9 mouse cellular contexts compared by ENCODE assay signal in the genomic region with DNA sequence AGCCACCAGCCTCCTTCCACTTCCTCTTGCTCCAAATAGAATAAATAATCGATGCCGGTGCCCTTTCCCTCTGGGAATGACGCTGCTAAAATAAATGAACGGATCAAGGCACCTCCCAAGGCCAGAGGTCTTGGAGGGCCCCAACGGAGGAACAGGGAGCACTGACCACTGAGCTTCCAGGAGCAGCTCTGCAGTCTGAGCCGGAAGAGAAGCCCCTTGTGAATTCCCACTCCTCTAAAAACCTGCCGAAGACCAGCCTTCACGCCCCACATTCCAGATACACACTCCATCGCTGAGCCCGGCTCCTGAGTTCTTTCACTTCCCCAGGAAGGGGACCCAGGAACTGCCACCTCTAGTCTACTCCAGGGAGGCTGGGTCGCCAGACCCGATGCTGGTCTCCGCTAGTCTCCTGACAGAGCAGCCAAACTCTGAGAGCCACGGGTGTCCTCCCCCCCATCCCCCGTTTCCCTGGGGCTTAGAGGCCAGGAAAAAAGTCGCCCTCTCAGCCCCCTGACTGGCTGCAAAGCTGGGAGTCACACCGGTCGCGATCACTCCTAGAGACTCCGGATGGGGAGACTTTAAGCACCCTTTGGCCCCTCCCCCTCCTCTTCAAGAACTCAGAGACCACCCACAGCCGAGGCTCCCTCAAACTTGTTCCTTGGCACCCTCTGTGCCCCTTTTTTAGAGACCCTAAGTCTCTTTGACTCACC. TPM values are rescaled to one million over a fixed set of nuclear protein-coding genes. Genes with fewer than 3 reads are reported as not detected.
DNase-seq lines count a peak whose midpoint lies in the region; ATAC-seq and TF ChIP-seq lines count a peak whose summit lies in the region.
"Had no signal": no experiment of that assay in that cellular context is flagged by ENCODE, and none has a peak within 500 bp of the region (broad histone marks: within the 10 kb centered on the region; RNA-seq: fewer than 3 reads in every experiment).

No protein-coding gene starts in this region.

- H3K4me2 ChIP-seq in intestine, embryonic 14.5 days (ENCODE audit: low read length): peak overlapping the region; percentile 88
- peak overlapping the region; percentile 91 for H3K4me2 ChIP-seq in neural tube, embryonic 15.5 days

- peak overlapping the region; percentile 98 for H3K27ac ChIP-seq in forebrain, embryonic 10.5 days
- H3K27ac ChIP-seq in intestine, embryonic 14.5 days (ENCODE audit: low read depth): peak overlapping the region; percentile 91
- H3K27ac ChIP-seq in neural tube, embryonic 15.5 days (replicated peaks): peak overlapping the region; percentile 86

- ATAC-seq in intestine, embryonic 14.5 days (replicated peaks; ENCODE audit: low FRiP score, low TSS enrichment, low read depth): peak; percentile 38
- peak; percentile 63 for ATAC-seq in neural tube, embryonic 15.5 days (ENCODE audit: low FRiP score)

- no peak for TF ChIP-seq POLR2A in lung, adult 2 months (IDR thresholded peaks at IDR 0.05; ENCODE audit: borderline replicate concordance, extremely low read depth, low read depth, low read length)

- H3K4me3 ChIP-seq in forebrain, embryonic 10.5 days: peak overlapping the region; percentile 86
- peak overlapping the region; percentile 79 for H3K4me3 ChIP-seq in intestine, embryonic 14.5 days (ENCODE audit: low read depth, low read length)
- H3K4me3 ChIP-seq in lung, adult 2 months (replicated peaks; ENCODE audit: extremely low read depth, low read depth, low read length): peak overlapping the region; percentile 77
- H3K4me3 ChIP-seq in neural tube, embryonic 15.5 days (replicated peaks): peak overlapping the region; percentile 82

- 3% methylated on average over 21 of the region's 21 CpGs for WGBS in forebrain, embryonic 10.5 days
- under 1% methylated on average over 20 of the region's 21 CpGs for WGBS in intestine, embryonic 14.5 days
- 2% methylated on average over 21 of the region's 21 CpGs for WGBS in lung, adult 2 months
- 1% methylated on average over 21 of the region's 21 CpGs for WGBS in neural tube, embryonic 15.5 days

- peak overlapping the region; percentile 90 for H3K9ac ChIP-seq in intestine, embryonic 14.5 days (ENCODE audit: low read length)
- peak overlapping the region; percentile 82 for H3K9ac ChIP-seq in neural tube, embryonic 15.5 days (replicated peaks)

- DNase-seq in cerebellum, adult 11-12 months: peak; percentile 46
- no peak for DNase-seq in cerebellum, adult 11 months
- DNase-seq in adrenal gland, adult 2 months: peak; percentile 61
- peak; percentile 53 for DNase-seq in forebrain, embryonic 10.5 days (ENCODE audit: extremely low spot score, low spot score)
- peak; percentile 79 for DNase-seq in intestine, embryonic 14.5 days (ENCODE audit: low spot score)
- peak; percentile 55 for DNase-seq in lung, adult 2 months
- no peak for DNase-seq in ovary, postnatal 36 days (ENCODE audit: low spot score)

- H3K36me3 ChIP-seq in forebrain, embryonic 10.5 days (replicated peaks): peaks cover 40% of the 10 kb centered on the region
- H3K36me3 ChIP-seq in intestine, embryonic 14.5 days (ENCODE audit: control insufficient read depth, insufficient read depth, low read length): peaks cover 9% of the 10 kb centered on the region
- H3K36me3 ChIP-seq in neural tube, embryonic 15.5 days: peaks cover 6% of the 10 kb centered on the region; the same call in 1 of the 2 replicates
- H3K36me3 ChIP-seq: G1E had no signal

- peaks cover 17% of the 10 kb centered on the region for H3K9me3 ChIP-seq in forebrain, embryonic 10.5 days
- H3K9me3 ChIP-seq in intestine, embryonic 14.5 days (ENCODE audit: control insufficient read depth, low read length): no peaks in the 10 kb centered on the region
- H3K9me3 ChIP-seq in neural tube, embryonic 15.5 days (replicated peaks): no peaks in the 10 kb centered on the region
- H3K9me3 ChIP-seq: G1E had no signal

- no peaks in the 10 kb centered on the region for H3K27me3 ChIP-seq in forebrain, embryonic 10.5 days (ENCODE audit: poor library complexity, severe bottlenecking)
- H3K27me3 ChIP-seq in intestine, embryonic 14.5 days (replicated peaks; ENCODE audit: control insufficient read depth, insufficient read depth, low read length): no peaks in the 10 kb centered on the region
- no peaks in the 10 kb centered on the region for H3K27me3 ChIP-seq in neural tube, embryonic 15.5 days (replicated peaks)

- H3K4me1 ChIP-seq in forebrain, embryonic 10.5 days: peaks cover 31% of the 10 kb centered on the region
- peaks cover 12% of the 10 kb centered on the region; the same call in 1 of the 2 replicates for H3K4me1 ChIP-seq in intestine, embryonic 14.5 days (replicated peaks; ENCODE audit: control insufficient read depth, insufficient read depth, low read length)
- peaks cover 10% of the 10 kb centered on the region; the same call in 1 of the 2 replicates for H3K4me1 ChIP-seq in lung, adult 2 months (ENCODE audit: control insufficient read depth, insufficient read depth, low read length)
- H3K4me1 ChIP-seq in neural tube, embryonic 15.5 days: peaks cover 27% of the 10 kb centered on the region

- TF ChIP-seq CTCF in lung, adult 2 months (IDR thresholded peaks at IDR 0.05; ENCODE audit: insufficient read depth, low read length): no peak

RNA-seq across cellular contexts. Expression of gene Gtf2ird1, which starts 1.2 kb away (rescaled TPM):
- 10 to 100 TPM; 51.6 to 66.0 TPM for total RNA-seq in adrenal gland, adult 2 months (2021)
- 21.2 and 21.3 TPM in 2 replicates for polyA plus RNA-seq in adrenal gland, adult 2 months (2012; rRNA removed)
- 92.6 and 98.9 TPM in 2 replicates for polyA plus RNA-seq in forebrain, embryonic 10.5 days (2016; fragmentation: Nextera tagmentation; extraction: Ambion mirVana)
- polyA plus RNA-seq in intestine, embryonic 14.5 days (2014; fragmentation: Nextera tagmentation; extraction: Ambion mirVana): 85.9 and 101 TPM in 2 replicates
- polyA plus RNA-seq in lung, adult 2 months (2012; rRNA removed): 16.8 and 23.4 TPM in 2 replicates
- polyA plus RNA-seq in neural tube, embryonic 15.5 days (2015; fragmentation: Nextera tagmentation; extraction: Ambion mirVana): 62.6 and 64.9 TPM in 2 replicates

Comparison
In these comparisons a context has a peak if more than half of its experiments do, and no peak if none do; other contexts are left out.
1. DNase-seq: peak in cerebellum, adult 11-12 months (single experiment), adrenal gland, adult 2 months (single experiment), forebrain, embryonic 10.5 days (single experiment), intestine, embryonic 14.5 days (single experiment) and lung, adult 2 months (single experiment); none in cerebellum, adult 11 months (single experiment) and ovary, postnatal 36 days (single experiment).
2. Peak in every context shown above with its lines, with median percentiles within 50 percentile points of each other: H3K27ac ChIP-seq and H3K4me3 ChIP-seq.